Mouse (Mus musculus): ENCODE measurements around the gene Frmd8. TPM values are rescaled to one million over a fixed set of nuclear protein-coding genes. Genes with fewer than 3 reads are reported as not detected.

Frmd8 gene
- polyA plus RNA-seq, 1 experiment from 2014 or later: 14.9 TPM

DNA sequence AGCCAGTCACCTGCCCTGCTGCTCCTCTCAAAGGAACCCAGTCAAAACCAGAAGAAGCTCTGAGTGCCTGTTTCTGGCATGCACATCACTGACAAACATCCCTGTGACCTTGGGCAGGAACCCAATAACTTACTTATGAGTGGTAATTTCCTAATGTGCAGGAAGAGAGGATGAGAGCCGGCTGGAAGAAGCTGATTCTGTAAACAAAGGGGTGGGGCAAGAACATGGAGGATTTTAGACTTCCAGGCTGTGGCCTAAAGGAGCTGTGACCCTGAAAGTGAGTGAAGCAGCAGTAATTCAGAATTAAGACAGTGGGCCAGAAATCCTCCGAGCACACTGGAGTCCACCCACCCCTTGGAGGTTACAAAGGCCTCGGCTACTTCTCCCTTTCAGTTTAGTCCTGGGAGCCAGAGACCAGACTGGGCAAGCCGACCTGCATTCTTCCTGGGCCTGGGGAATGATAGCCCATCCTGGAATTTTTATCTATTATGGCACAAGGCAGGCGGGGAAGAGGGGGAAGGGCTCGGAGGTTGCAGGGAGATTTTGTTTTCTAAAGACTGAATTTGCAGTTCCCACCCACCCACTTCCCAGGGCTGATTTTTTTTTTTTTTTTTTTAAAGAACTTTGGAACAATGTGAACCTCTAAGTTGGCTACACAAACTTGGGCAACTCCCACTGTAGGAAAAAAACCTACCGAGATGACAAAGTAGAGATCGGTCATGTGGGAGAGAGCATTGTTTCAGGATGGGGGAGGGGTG lies 68.8 kb downstream of the Frmd8 start:
- peak; percentile 39 for DNase-seq (ENCODE audit: low spot score)
- 5% methylated on average over 8 of the region's 8 CpGs for WGBS
- no peaks in the 10 kb centered on the region for H3K9me3 ChIP-seq (ENCODE audit: control insufficient read depth, low read length)
- peak overlapping the region; percentile 21; the same call in 1 of the 2 replicates for H3K9ac ChIP-seq (ENCODE audit: low read depth, low read length)
- ATAC-seq (ENCODE audit: low FRiP score): no peak
- H3K27me3 ChIP-seq (ENCODE audit: control insufficient read depth, insufficient read depth, low read length): no peaks in the 10 kb centered on the region
- 0 out of 2 replicates have a peak overlapping the region, but pooled peaks have one; percentile 1 for H3K4me2 ChIP-seq (replicated peaks; ENCODE audit: low read depth, low read length)
- peaks cover 20% of the 10 kb centered on the region for H3K4me1 ChIP-seq (replicated peaks; ENCODE audit: control insufficient read depth, insufficient read depth, low read length)
- no peaks in the 10 kb centered on the region for H3K36me3 ChIP-seq (ENCODE audit: control insufficient read depth, insufficient read depth, low read length)
- H3K27ac ChIP-seq (ENCODE audit: low read depth, low read length): peak overlapping the region; percentile 87
- no peak overlapping the region for H3K4me3 ChIP-seq (ENCODE audit: low read depth, low read length)

DNA sequence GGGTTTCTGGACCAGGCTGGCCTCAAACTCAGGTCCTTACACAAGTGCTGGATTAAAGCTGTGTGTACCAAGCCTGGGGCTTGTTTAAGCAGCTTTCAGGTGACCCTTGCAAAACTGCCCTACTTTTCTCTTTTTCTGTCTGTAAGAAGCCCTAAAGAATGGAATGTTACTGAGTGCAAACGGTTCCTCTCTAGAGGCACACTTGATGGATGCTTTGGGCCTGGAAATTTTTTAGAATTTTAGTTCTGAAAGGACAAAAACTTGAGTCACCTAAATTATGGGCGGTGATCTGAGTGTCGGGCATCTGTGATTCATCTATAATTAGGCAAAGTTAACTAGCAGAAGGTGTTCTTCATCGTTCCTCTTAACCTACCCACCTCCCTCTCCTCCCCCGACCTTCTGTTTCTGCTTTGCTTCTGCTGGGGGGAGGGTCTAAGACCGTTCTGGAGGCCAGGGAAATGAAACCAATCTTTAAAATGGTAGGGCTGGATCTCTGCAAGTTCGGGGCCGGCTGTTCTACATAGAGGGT lies 70.6 kb downstream of the Frmd8 start:
- ATAC-seq (ENCODE audit: low FRiP score): no peak
- H3K4me3 ChIP-seq (ENCODE audit: low read depth, low read length): no peak overlapping the region
- peak overlapping the region; percentile 76 for H3K4me2 ChIP-seq (replicated peaks; ENCODE audit: low read depth, low read length)
- no peaks in the 10 kb centered on the region for H3K9me3 ChIP-seq (ENCODE audit: control insufficient read depth, low read length)
- H3K27ac ChIP-seq (ENCODE audit: low read depth, low read length): peak overlapping the region; percentile 99
- H3K9ac ChIP-seq (ENCODE audit: low read depth, low read length): peak overlapping the region; percentile 90
- WGBS: 38% methylated on average over 8 of the region's 8 CpGs
- H3K4me1 ChIP-seq (replicated peaks; ENCODE audit: control insufficient read depth, insufficient read depth, low read length): peaks cover 16% of the 10 kb centered on the region
- no peaks in the 10 kb centered on the region for H3K27me3 ChIP-seq (ENCODE audit: control insufficient read depth, insufficient read depth, low read length)
- no peaks in the 10 kb centered on the region for H3K36me3 ChIP-seq (ENCODE audit: control insufficient read depth, insufficient read depth, low read length)
- peak; percentile 46 for DNase-seq (ENCODE audit: low spot score)

DNA sequence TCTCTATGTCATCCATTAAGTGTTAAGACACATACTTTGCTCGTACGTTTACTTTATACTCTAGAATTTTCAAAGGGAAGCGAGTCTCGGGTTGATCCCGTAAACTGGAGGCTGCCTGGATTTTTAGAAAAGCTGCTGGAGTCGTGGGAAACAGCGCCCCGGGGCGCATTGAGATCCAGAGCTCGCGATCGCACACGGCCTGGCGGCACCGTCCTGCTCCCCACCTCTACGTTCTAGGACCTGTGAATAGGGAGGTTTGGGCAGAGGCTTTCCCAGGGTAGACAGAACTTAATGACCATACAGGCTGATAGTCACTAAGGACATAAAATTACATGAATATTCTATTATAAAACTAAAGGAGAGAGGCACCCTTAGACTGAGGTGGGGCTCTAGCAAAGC lies 71.2 kb downstream of the Frmd8 start:
- Histone ChIP-seq H3K9me3 (ENCODE audit: control insufficient read depth, low read length) (no peaks in the 10 kb centered on the region), H3K4me3 (ENCODE audit: low read depth, low read length) (peak overlapping the region; percentile 43), H3K27ac (ENCODE audit: low read depth, low read length) (peak overlapping the region; percentile 99), H3K36me3 (ENCODE audit: control insufficient read depth, insufficient read depth, low read length) (no peaks in the 10 kb centered on the region), H3K27me3 (ENCODE audit: control insufficient read depth, insufficient read depth, low read length) (no peaks in the 10 kb centered on the region), H3K4me2 (replicated peaks; ENCODE audit: low read depth, low read length) (peak overlapping the region; percentile 76), H3K9ac (ENCODE audit: low read depth, low read length) (peak overlapping the region; percentile 90), H3K4me1 (replicated peaks; ENCODE audit: control insufficient read depth, insufficient read depth, low read length) (peaks cover 16% of the 10 kb centered on the region)
- DNase-seq (ENCODE audit: low spot score) (no peak), ATAC-seq (ENCODE audit: low FRiP score) (0 out of 2 replicates have a peak, but pooled peaks have one; percentile 26)
- under 1% methylated on average over 16 of the region's 16 CpGs for WGBS

DNA sequence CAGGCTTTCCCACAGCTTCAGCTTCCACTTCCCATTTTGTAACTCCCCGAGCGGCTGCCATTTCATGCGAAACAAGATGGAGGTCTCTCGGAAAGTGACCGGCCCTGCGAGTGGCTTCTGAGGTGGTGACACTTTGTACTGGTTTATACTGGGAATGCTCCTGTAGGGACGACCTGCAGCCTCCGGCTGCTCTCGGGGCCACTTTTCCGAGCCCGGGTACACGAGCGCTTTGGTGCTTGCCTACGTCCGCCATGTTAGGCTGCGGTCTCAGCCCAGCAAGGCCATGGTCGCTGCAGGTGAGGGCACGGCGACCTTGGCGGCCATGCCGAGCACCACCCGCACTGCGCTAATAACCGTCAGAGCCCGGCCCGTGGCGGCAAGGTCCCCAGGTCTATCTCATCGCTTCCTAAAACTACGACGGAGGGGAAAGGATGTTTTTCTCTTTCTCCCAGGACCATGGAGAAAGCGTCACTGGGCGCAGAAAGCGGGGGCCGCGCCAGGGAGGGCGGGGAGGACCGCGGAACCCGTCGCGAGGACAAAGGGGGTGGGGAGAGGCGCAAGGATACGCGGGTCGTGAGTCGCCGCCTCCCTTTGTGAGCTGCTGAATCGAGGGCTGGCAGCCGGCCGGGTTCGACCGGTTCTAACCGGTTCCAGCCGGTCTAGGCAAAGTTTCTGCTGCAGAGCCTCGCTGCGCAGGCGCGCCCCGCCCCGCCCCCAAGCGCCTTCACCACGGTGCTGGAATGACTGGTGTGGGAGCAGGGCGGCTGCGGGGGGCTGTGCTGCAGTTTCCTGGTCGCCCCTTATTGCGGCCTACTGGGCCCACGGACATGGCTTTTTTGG lies 71.8 kb downstream of the Frmd8 start:
- Histone ChIP-seq H3K27me3 (ENCODE audit: control insufficient read depth, insufficient read depth, low read length) (no peaks in the 10 kb centered on the region), H3K9ac (ENCODE audit: low read depth, low read length) (peak overlapping the region; percentile 90), H3K4me2 (replicated peaks; ENCODE audit: low read depth, low read length) (peak overlapping the region; percentile 76), H3K4me3 (ENCODE audit: low read depth, low read length) (peak overlapping the region; percentile 43), H3K27ac (ENCODE audit: low read depth, low read length) (peak overlapping the region; percentile 99), H3K36me3 (ENCODE audit: control insufficient read depth, insufficient read depth, low read length) (no peaks in the 10 kb centered on the region), H3K9me3 (ENCODE audit: control insufficient read depth, low read length) (no peaks in the 10 kb centered on the region), H3K4me1 (replicated peaks; ENCODE audit: control insufficient read depth, insufficient read depth, low read length) (peaks cover 16% of the 10 kb centered on the region)
- ATAC-seq (ENCODE audit: low FRiP score) (peak; percentile 97), DNase-seq (ENCODE audit: low spot score) (peak; percentile 100)
- WGBS: under 1% methylated on average over 63 of the region's 67 CpGs

DNA sequence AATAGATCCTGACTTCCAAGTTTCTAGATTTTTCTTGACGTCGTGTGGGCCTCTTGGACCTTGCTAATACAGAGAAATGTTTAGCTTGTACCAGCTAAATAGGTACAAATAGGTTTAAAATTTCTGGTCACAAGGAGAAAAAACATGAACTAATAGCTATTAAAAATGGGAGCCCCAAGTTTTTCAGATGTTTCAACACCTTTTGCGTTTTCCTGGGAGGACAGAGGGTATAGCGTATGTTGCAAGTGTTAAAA lies 72.4 kb downstream of the Frmd8 start:
- H3K4me2 ChIP-seq (replicated peaks; ENCODE audit: low read depth, low read length): peak overlapping the region; percentile 76
- no peaks in the 10 kb centered on the region for H3K27me3 ChIP-seq (ENCODE audit: control insufficient read depth, insufficient read depth, low read length)
- H3K9me3 ChIP-seq (ENCODE audit: control insufficient read depth, low read length): no peaks in the 10 kb centered on the region
- peak overlapping the region; percentile 99 for H3K27ac ChIP-seq (ENCODE audit: low read depth, low read length)
- WGBS: under 1% methylated on average over 4 of the region's 4 CpGs
- H3K9ac ChIP-seq (ENCODE audit: low read depth, low read length): peak overlapping the region; percentile 90
- H3K4me1 ChIP-seq (replicated peaks; ENCODE audit: control insufficient read depth, insufficient read depth, low read length): peaks cover 16% of the 10 kb centered on the region
- no peak for ATAC-seq (ENCODE audit: low FRiP score)
- H3K36me3 ChIP-seq (ENCODE audit: control insufficient read depth, insufficient read depth, low read length): no peaks in the 10 kb centered on the region
- DNase-seq (ENCODE audit: low spot score): no peak
- H3K4me3 ChIP-seq (ENCODE audit: low read depth, low read length): peak overlapping the region; percentile 43

DNA sequence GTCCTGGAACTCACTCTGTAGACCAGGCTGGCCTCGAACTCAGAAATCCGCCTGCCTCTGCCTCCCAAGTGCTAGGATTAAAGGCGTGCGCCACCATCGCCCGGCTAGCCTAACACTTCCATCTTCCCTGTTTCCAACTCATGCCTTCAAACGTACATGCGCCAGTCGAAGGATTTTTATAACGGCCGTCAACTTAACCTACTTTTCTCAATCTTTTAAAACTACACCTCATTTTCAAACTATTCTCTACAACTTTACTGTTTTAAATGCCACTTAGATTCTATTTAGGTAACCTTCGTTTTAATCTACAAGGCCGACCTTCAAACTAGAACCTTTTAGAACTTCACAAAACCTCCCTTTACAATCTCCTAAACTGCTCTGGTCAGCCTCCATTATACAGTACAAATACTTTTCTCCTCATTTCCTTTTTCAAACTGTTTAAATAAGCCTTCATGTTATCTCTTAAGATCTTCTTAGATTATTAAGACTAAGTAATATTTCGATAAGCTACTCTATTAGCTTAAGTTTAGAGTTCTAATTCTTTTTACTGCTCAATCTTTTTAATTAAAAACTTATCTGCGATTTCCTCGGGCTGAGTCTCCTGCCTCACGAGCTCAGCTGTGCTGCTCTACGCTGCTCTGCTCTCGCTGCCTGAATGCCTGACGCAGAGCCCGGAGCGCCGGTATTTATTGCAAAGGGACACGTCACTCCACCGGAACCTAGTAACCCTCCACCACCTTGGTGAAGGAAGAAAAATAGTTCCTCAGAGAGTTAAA lies 72.9 kb downstream of the Frmd8 start:
- H3K27ac ChIP-seq (ENCODE audit: low read depth, low read length): peak overlapping the region; percentile 99
- peak overlapping the region; percentile 95 for H3K9ac ChIP-seq (ENCODE audit: low read depth, low read length)
- H3K4me3 ChIP-seq (ENCODE audit: low read depth, low read length): peak overlapping the region; percentile 93
- no peaks in the 10 kb centered on the region for H3K27me3 ChIP-seq (ENCODE audit: control insufficient read depth, insufficient read depth, low read length)
- peak overlapping the region; percentile 82 for H3K4me2 ChIP-seq (replicated peaks; ENCODE audit: low read depth, low read length)
- no peaks in the 10 kb centered on the region for H3K9me3 ChIP-seq (ENCODE audit: control insufficient read depth, low read length)
- H3K4me1 ChIP-seq (replicated peaks; ENCODE audit: control insufficient read depth, insufficient read depth, low read length): peaks cover 16% of the 10 kb centered on the region
- DNase-seq (ENCODE audit: low spot score) (peak; percentile 98), ATAC-seq (ENCODE audit: low FRiP score) (no peak)
- H3K36me3 ChIP-seq (ENCODE audit: control insufficient read depth, insufficient read depth, low read length): 0 out of 2 replicates have a peak, but pooled peaks cover 2% of the 10 kb centered on the region
- under 1% methylated on average over 25 of the region's 25 CpGs for WGBS

DNA sequence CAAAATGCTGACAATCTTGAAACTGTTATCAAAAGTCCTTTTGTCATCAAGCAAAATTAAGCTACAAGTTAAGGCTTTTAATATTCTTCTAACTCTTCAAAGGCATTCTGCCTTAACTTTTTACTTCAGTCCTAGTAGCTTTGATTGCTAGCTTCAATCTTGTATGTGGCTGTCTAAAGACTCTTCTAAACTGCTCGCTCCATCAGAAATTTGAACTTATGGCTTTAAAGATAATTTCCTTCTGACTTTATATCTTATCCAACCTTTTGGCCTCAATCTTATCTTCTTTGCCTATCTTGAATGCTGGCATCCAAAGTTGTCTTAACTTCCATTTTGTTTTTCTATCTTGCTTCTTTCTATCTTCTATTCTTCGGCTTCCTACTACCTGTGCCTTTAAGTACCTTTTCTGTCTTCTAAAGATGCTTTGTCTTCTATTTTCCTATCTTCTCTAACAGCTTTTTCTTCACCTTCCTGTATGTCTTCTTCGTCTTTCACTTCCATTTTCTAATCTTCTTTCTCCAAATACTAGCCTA lies 73.6 kb downstream of the Frmd8 start:
- Histone ChIP-seq H3K27ac (ENCODE audit: low read depth, low read length) (peak overlapping the region; percentile 99), H3K4me2 (replicated peaks; ENCODE audit: low read depth, low read length) (peak overlapping the region; percentile 82), H3K9ac (ENCODE audit: low read depth, low read length) (peak overlapping the region; percentile 95), H3K4me3 (ENCODE audit: low read depth, low read length) (peak overlapping the region; percentile 93), H3K9me3 (ENCODE audit: control insufficient read depth, low read length) (no peaks in the 10 kb centered on the region), H3K36me3 (ENCODE audit: control insufficient read depth, insufficient read depth, low read length) (peaks cover 7% of the 10 kb centered on the region), H3K27me3 (ENCODE audit: control insufficient read depth, insufficient read depth, low read length) (no peaks in the 10 kb centered on the region), H3K4me1 (replicated peaks; ENCODE audit: control insufficient read depth, insufficient read depth, low read length) (peaks cover 14% of the 10 kb centered on the region)
- DNase-seq (ENCODE audit: low spot score) (no peak), ATAC-seq (ENCODE audit: low FRiP score) (no peak)
- WGBS: 11% methylated on average over 3 of the region's 3 CpGs
